Mouse (Mus musculus): Measurements from ENCODE around the gene Acsbg1.

Gene Acsbg1

GRCm38 (mm10) chr9:54668455-54668854 lies 6.8 kb upstream of the Acsbg1 start:
- no peak for DNase-seq (ENCODE audit: low spot score)

- no peak for DNase-seq (ENCODE audit: low spot score)
Observed at GRCm38 (mm10) chr9:54666116-54666515, 4.4 kb upstream of the Acsbg1 start.

GRCm38 (mm10) chr9:54664358-54664757 lies 2.7 kb upstream of the Acsbg1 start:
- DNase-seq (ENCODE audit: low spot score), result no peak

GRCm38 (mm10) chr9:54658773-54659172 lies 2.9 kb downstream of the Acsbg1 start:
- no peak for DNase-seq (ENCODE audit: low spot score)

- DNase-seq (ENCODE audit: low spot score), result peak; percentile 24
Observed at GRCm38 (mm10) chr9:54656402-54656801, 5.3 kb downstream of the Acsbg1 start.

- DNase-seq (ENCODE audit: low spot score), result no peak
Observed at GRCm38 (mm10) chr9:54655846-54656245, 5.8 kb downstream of the Acsbg1 start.

GRCm38 (mm10) chr9:54652778-54653177 lies 8.9 kb downstream of the Acsbg1 start:
- DNase-seq (ENCODE audit: low spot score), result no peak

- DNase-seq (ENCODE audit: low spot score), result no peak
Observed at GRCm38 (mm10) chr9:54649360-54649759, 12.3 kb downstream of the Acsbg1 start.

- DNase-seq (ENCODE audit: low spot score), result no peak
Observed at GRCm38 (mm10) chr9:54647456-54647855, 14.2 kb downstream of the Acsbg1 start.

- no peak for DNase-seq (ENCODE audit: low spot score)
Observed at GRCm38 (mm10) chr9:54646252-54646651, 15.4 kb downstream of the Acsbg1 start.

- DNase-seq (ENCODE audit: low spot score), result no peak
Observed at GRCm38 (mm10) chr9:54645530-54645929, 16.1 kb downstream of the Acsbg1 start.

GRCm38 (mm10) chr9:54643179-54643578 lies 18.5 kb downstream of the Acsbg1 start:
- DNase-seq (ENCODE audit: low spot score), result no peak

GRCm38 (mm10) chr9:54642556-54642955 lies 19.1 kb downstream of the Acsbg1 start:
- DNase-seq (ENCODE audit: low spot score), result peak; percentile 19

GRCm38 (mm10) chr9:54642149-54642548 lies 19.5 kb downstream of the Acsbg1 start:
- no peak for DNase-seq (ENCODE audit: low spot score)

- no peak for DNase-seq (ENCODE audit: low spot score)
Observed at GRCm38 (mm10) chr9:54641548-54641947, 20.1 kb downstream of the Acsbg1 start.

GRCm38 (mm10) chr9:54639192-54639591 lies 22.5 kb downstream of the Acsbg1 start:
- no peak for DNase-seq (ENCODE audit: low spot score)

GRCm38 (mm10) chr9:54637510-54638314 lies 24.0 kb downstream of the Acsbg1 start:
- DNase-seq (ENCODE audit: low spot score), result no peak

GRCm38 (mm10) chr9:54633401-54633800 lies 28.3 kb downstream of the Acsbg1 start:
- no peak for DNase-seq (ENCODE audit: low spot score)

GRCm38 (mm10) chr9:54630905-54631304 lies 30.8 kb downstream of the Acsbg1 start:
- no peak for DNase-seq (ENCODE audit: low spot score)

- DNase-seq (ENCODE audit: low spot score), result no peak
Observed at GRCm38 (mm10) chr9:54629613-54630261, 31.9 kb downstream of the Acsbg1 start.

GRCm38 (mm10) chr9:54628752-54629151 lies 32.9 kb downstream of the Acsbg1 start:
- no peak for DNase-seq (ENCODE audit: low spot score)

- DNase-seq (ENCODE audit: low spot score), result no peak
Observed at GRCm38 (mm10) chr9:54627240-54627639, 34.4 kb downstream of the Acsbg1 start.

- peak; percentile 50 for DNase-seq (ENCODE audit: low spot score)
Observed at GRCm38 (mm10) chr9:54614182-54614850, 47.4 kb downstream of the Acsbg1 start.
